Mouse (Mus musculus): ENCODE results near the gene Gm13212. TPM values are rescaled to one million over a fixed set of nuclear protein-coding genes. Genes with fewer than 3 reads are reported as not detected.

Gm13212 gene
- 14.5 TPM for polyA plus RNA-seq (2017; shearing (Covaris generic))

DNA sequence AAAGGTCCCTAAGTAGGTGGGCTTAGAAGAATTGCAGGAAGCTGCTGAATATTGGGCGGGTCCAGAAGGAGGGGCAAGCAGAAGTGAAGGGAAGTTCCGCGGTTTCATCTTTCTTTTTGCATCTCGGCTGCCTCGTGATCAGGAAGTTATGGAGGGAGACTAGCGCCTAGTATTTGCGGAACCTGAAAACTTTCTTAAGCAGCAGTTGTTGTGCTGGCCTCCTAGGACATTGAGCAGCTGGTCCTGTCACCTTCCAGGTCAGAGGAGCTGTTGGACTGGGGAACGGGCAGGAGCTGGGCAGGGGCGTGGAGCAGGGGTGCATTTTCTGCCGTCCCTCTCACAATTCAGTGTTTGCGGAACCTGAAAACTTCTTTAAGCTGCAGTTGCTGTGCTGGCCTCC, at the start of gene Gm13212:
Gene Gm13212 (plus strand): TSS at position 89 of the 400 bp plus-strand sequence.

GRCm38 (mm10) chr4:145670385-145670784, 85.4 kb downstream of the Gm13212 start, which contains the start of gene Zfp980:
Gene Zfp980 (plus strand): TSS chr4:145670685.

Other genes with a start within 250 kb of the Gm13212 start
- gene Zfp990, start 74.4 kb upstream of the Gm13212 start, polyA plus RNA-seq (2017; shearing (Covaris generic)), result 0.47 TPM
- not detected for gene Zfp980, start 85.5 kb downstream of the Gm13212 start, polyA plus RNA-seq (2017; shearing (Covaris generic))